Mouse (Mus musculus) gastrocnemius, adult 2 months (tissue): ENCODE data around the gene Gjd3. TPM values are rescaled to one million over a fixed set of nuclear protein-coding genes. Genes with fewer than 3 reads are reported as not detected.
A peak's percentile ranks its signal among the peaks of the same experiment; 100 is the strongest.
"Not testable (repeated sequence)": the region's sequence is repeated elsewhere in the genome, so short reads cannot be mapped to it uniquely, and the experiment has no call there.

Source experiments
- DNase-seq: peaks from one replicate; pipeline ENCODE4 v3.0.0; 2022
- H3K27ac ChIP-seq: fragments of 200-600 bp; 2 replicates; pipeline ENCODE4 v1.8.1; 2022; ENCODE audit warnings: mild to moderate bottlenecking
- H3K4me3 ChIP-seq: fragments of 200-600 bp; 2 replicates; pipeline ENCODE4 v1.8.1; 2022; ENCODE audit warnings: mild to moderate bottlenecking, moderate library complexity
- CTCF ChIP-seq: fragments of 200-600 bp; IDR thresholded peaks from 2 replicates; pipeline ENCODE4 v1.8.1; 2022; ENCODE audit warnings: antibody characterized with exemption, mild to moderate bottlenecking, moderate library complexity
- intact Hi-C: fragments of 180-260 bp; cut with DNase I; formaldehyde crosslinking; loops from one replicate; pipeline ENCODE4 v1.15.1; 2025
- total RNA-seq, 2 experiments: library from RNA; stranded (reverse); gene quantifications; 2 replicates each; pipeline ENCODE4 v1.2.3; 2021

The Gjd3 gene
- total RNA-seq, 2 experiments from 2014 or later = not detected

- DNase-seq = no peak
Measured at GRCm38 (mm10) chr11:98998776-98999175, 16.0 kb upstream of the Gjd3 start.

DNA sequence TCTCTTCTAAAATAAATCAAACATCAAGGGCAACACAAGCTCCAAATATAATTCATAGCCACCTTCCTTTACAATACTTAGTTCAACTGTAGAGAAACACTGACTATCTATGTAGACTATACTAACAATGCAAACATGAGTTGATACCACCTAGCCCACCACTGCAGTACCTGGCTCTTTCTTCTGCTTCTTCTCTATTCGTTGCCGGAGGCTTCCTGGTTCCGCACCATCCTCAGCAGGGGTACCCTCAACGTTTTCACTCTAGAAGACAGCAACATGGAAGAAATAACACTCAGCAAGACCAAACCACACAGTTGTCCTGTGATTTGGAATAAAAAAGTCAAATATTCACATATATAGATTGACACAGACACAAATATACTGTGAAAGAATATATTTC lies 14.8 kb upstream of the Gjd3 start:
- intact Hi-C loops = no loop called here

More at GRCm38 (mm10) chr11:98998776-98999175, 16.0 kb upstream of the Gjd3 start:
- no peak overlapping the region for H3K4me3 ChIP-seq
- peak; percentile 34 for TF ChIP-seq CTCF
- intact Hi-C loops = no loop called here
- H3K27ac ChIP-seq = no peak overlapping the region

DNA sequence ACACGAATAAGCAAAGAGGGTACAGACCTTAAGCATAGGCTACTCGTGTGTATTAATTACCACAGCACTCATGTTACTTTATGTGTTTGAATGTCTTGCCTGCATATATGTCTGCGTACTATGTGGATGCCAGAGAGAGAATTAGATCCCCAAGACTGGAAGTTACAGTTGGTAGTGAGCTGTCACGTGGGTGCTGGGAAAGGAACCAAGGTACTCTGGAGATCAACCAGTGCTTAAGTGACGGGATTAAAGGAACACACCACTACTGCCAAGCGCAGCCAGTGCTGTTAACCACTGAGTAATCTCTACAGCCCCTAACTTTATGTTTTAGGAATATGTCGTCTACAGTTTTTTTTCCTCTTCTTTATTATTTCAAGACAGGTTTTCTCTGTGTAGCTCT lies 13.2 kb upstream of the Gjd3 start:
- no peak for TF ChIP-seq CTCF
- DNase-seq = peak; percentile 46
- no peak overlapping the region for H3K4me3 ChIP-seq
- intact Hi-C loops = no loop called here
- H3K27ac ChIP-seq = no peak overlapping the region

More for the DNA sequence above, 14.8 kb upstream of the Gjd3 start:
- no peak for DNase-seq
- Histone ChIP-seq H3K27ac (no peak overlapping the region), H3K4me3 (no peak overlapping the region)
- no peak for TF ChIP-seq CTCF

DNA sequence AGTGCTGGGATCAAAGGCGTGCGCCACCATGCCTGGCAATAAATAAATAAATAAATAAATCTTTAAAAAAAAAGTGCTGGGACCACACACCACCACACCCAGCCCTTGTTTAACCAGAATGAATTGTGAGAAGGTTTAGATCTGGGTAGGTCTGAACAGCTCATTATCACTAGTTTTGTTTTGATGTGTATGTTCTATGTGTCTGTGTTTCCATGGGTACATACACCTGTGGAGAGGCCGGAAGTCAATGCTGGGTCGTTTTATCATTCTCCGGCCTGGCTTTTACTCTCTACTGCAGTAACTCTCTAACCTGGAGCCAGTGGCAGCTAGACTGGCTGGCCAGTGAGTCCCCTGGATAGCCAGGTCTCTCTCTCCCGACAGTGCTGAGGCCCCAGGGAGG lies 8.1 kb upstream of the Gjd3 start:
- H3K27ac ChIP-seq = no peak overlapping the region
- intact Hi-C loops = no loop called here
- no peak for TF ChIP-seq CTCF

GRCm38 (mm10) chr11:98988260-98988659 lies 5.4 kb upstream of the Gjd3 start:
- H3K27ac ChIP-seq, H3K4me3 ChIP-seq, intact Hi-C loops, DNase-seq: not testable (repeated sequence)

More for the DNA sequence above, 8.1 kb upstream of the Gjd3 start:
- DNase-seq = no peak
- no peak overlapping the region for H3K4me3 ChIP-seq

DNA sequence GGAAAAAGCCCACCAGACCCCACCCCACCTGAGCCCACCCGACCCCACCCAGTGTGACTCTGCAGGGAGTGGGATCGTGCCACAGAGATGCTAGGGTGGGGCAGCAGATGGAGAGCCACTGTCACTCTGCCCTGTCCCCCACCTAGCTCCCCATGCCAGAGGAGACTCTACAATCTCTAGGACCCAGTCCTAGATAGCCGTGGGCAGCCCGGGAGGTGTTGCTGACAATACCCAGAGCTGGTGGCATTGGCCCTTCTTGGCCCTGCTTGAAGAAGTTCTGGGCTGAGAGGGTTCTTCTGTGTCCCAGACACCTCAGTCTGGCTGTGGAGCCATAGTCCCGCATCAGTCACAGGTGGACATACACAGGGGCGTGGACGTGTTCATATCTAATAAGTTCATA lies 2.7 kb upstream of the Gjd3 start:
- DNase-seq = no peak
- H3K4me3 ChIP-seq = no peak overlapping the region
- H3K27ac ChIP-seq = no peak overlapping the region
- no peak for TF ChIP-seq CTCF
- intact Hi-C loops = no loop called here

DNA sequence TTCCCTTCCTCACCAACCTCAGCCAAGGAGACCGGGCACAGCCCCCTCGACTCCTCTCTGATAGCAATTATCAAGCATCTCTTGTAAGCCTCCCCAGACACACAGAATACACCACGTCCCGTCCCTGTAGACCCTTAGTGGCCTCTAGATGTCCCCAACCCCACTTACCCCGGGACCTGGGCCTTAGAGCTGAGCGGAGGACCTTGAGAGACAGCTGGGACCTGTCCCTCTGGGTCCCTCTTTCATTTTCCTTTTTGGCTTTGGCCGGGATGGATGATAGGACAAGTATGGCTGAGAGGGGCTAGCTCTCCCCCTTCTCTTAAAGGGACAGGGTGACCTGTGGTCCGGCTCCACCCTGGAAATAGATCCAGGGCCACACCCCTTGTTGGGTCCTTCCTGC lies 735 bp upstream of the Gjd3 start:
- Histone ChIP-seq H3K4me3 (no peak overlapping the region), H3K27ac (no peak overlapping the region)
- intact Hi-C loops = loop anchor here (5.0 kb wide), 3 partner anchors 54 to 169 kb away; no protein-coding TSS in a partner anchor
- no peak for DNase-seq
- no peak for TF ChIP-seq CTCF

DNA sequence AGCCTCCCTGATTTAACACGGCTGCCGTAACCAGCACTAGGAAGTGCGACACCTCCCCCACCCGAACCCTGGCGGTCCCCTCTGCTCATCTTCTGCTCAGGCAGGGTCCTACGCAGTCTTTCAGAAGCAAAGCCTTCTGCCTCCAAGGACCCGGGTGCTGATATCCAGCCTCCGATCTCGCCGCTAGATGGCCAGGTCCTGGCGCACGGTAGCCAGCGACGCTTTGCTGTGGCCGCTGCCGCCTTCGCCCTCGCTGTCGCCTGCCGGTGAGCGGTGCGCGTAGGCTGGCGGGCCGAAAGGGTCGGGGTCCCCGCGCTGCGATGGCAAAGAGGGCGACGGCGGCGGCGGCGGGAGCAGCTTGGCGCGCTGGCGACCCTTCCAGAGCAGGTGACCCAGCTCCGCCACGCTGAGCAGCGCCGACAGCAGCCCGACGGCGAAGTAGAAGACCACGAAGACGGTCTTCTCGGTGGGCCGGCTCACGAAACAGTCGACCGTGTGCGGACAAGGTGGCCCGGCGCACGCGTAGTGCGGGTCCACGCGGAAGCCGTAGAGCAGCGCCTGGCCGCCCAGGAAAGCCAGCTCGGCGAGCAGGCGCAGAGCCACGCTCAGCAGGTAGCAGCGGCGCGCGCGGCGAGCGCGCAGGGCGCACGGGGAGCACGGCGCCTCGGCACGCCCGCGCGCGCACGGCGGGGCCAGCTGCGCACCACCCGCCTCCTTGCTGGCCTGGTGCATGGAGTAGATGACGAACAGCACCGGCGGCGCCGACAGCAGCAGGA lies 631 bp downstream of the Gjd3 start:
- peak; percentile 78 for TF ChIP-seq CTCF
- Histone ChIP-seq H3K4me3 (peak overlapping the region; percentile 73), H3K27ac (peak overlapping the region; percentile 53)
- intact Hi-C loops = loop anchor here (5.0 kb wide), 3 partner anchors 55 to 170 kb away; no protein-coding TSS in a partner anchor
- peak; percentile 81 for DNase-seq

GRCm38 (mm10) chr11:98981289-98981996 lies 1.4 kb downstream of the Gjd3 start:
- no peak for TF ChIP-seq CTCF
- peak overlapping the region; percentile 53; the same call in 1 of the 2 replicates for H3K27ac ChIP-seq
- peak overlapping the region; percentile 73 for H3K4me3 ChIP-seq
- intact Hi-C loops = loop anchor here (5.0 kb wide), 3 partner anchors 56 to 171 kb away; no protein-coding TSS in a partner anchor
- no peak for DNase-seq

DNA sequence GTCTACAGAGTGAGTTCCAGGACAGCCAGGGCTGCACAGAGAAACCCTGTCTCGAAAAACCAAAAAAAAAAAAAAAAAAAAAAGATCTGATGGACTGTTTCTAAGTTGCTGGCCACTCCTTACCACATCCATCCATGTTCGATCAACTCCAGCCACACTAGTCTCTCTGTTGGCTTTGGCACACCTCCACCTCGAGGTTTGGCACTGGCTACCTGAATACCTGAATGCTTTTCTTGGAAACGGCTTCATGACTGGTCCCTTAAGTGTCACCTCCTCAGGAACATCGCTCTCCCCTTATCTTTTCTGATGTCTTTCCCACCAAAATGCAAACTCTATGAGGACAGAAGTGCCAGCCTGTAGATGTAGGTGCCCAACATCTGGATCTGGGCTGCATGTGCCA lies 3.5 kb downstream of the Gjd3 start:
- Histone ChIP-seq H3K27ac (no peak overlapping the region), H3K4me3 (no peak overlapping the region)
- TF ChIP-seq CTCF = no peak
- no peak for DNase-seq
- intact Hi-C loops = no loop called here

GRCm38 (mm10) chr11:98978526-98979148 lies 4.2 kb downstream of the Gjd3 start:
- DNase-seq = no peak
- Histone ChIP-seq H3K27ac (no peak overlapping the region), H3K4me3 (no peak overlapping the region)
- intact Hi-C loops = no loop called here
- TF ChIP-seq CTCF = no peak

DNA sequence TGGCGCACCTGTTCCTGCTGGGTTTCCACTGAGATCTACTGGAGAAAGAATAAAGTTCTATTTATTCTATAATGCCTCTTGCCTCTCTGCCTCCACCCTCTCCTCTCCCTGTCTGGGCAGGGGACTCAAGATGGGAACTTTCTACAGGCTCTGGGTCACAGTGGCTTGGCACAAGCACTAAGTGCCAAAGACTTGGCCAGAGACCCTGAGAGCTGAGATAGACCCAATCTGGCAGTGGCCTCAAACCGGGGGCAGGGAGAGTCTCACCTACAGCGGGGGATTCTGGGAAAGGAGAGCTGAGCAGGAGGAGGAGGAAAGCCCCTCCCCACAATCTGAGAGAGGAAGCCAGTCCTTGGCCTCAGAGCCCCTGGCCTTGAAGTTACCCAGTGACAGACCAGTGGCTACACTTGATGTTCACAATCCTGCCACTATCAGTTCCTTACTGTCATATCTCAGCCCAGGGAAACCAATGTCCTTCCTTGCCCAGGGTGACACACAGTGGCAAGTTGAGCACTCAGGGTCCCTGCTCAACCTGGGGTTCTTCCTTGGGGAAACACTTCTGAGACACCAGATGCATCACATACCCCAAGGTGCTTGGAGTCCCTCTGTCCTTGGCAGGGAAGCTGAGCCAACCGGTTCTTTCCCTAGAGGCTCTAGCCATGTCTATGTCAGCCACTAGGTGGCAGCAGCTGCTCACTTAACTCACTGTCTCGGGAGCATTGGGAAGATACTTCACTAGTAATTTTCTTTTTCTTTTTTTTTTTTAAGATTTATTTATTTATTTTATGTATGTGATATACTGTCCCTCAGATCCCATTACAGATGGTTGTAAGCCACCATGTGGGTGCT lies 7.7 kb downstream of the Gjd3 start:
- peak; percentile 81 for DNase-seq
- Histone ChIP-seq H3K4me3 (no peak overlapping the region), H3K27ac (no peak overlapping the region)
- intact Hi-C loops = no loop called here
- peak; percentile 83 for TF ChIP-seq CTCF
